Mouse (Mus musculus): ENCODE data around the gene Ano4. TPM values are rescaled to one million over a fixed set of nuclear protein-coding genes. Genes with fewer than 3 reads are reported as not detected.

Ano4 gene
- polyA plus RNA-seq, 1 experiment from 2014 or later = not detected

DNA sequence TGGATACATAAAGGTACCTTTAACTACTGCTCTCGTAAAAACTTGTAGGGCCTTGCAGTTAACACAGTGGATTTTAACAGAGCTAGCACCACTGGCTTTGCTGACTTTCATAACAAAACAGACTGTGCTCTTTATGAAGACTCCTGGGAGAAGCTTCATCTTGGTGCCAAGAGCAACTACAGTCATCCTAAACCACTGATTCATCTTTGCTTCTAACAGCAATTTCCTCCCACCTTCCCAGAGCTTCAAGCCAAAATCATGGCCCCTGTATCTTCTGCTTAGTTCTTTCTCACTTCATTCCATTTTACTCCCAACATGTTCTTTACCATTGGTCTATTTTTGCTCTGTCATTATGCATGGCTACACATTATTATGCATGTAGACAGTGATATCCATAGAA, 100.8 kb downstream of the Ano4 start:
- in situ Hi-C loops (cut with MboI; ENCODE audit: low pct_unique_long_range_greater_than_20kb) = no loop called here
- ATAC-seq = no peak
- no peak for TF ChIP-seq CTCF (IDR thresholded peaks at IDR 0.05)
- POLR2A ChIA-PET = no interaction called here
- DNase-seq (ENCODE audit: low read depth, low spot score) = no peak
- CTCF ChIA-PET = interaction anchor here (1.0 to 1.4 kb wide), 2 partner anchors 12 to 17 kb away, joined by 3 read pairs; no protein-coding TSS in a partner anchor
- no peaks in the 10 kb centered on the region for H3K27me3 ChIP-seq

GRCm38 (mm10) chr10:89224524-89224923, 120.0 kb downstream of the Ano4 start:
- ATAC-seq (no peak), DNase-seq (ENCODE audit: low read depth, low spot score) (peak; percentile 10)
- in situ Hi-C loops (cut with MboI; ENCODE audit: low pct_unique_long_range_greater_than_20kb) = no loop called here
- no peak for TF ChIP-seq CTCF (IDR thresholded peaks at IDR 0.05)
- ChIA-PET POLR2A (no interaction called here), CTCF (interaction anchor here (0.7 kb wide), 1 partner anchor 66 kb away, joined by 3 read pairs; no protein-coding TSS in a partner anchor)
- H3K27me3 ChIP-seq = no peaks in the 10 kb centered on the region

GRCm38 (mm10) chr10:89222284-89222989, 122.1 kb downstream of the Ano4 start:
- TF ChIP-seq CTCF (IDR thresholded peaks at IDR 0.05) = no peak
- ChIA-PET POLR2A (no interaction called here), CTCF (no interaction called here)
- ATAC-seq (no peak), DNase-seq (ENCODE audit: low read depth, low spot score) (no peak)
- in situ Hi-C loops (cut with MboI; ENCODE audit: low pct_unique_long_range_greater_than_20kb) = no loop called here
- H3K27me3 ChIP-seq = no peaks in the 10 kb centered on the region

- no peak for TF ChIP-seq CTCF (IDR thresholded peaks at IDR 0.05)
- ChIA-PET POLR2A (no interaction called here), CTCF (no interaction called here)
- ATAC-seq (no peak), DNase-seq (ENCODE audit: low read depth, low spot score) (no peak)
- peaks cover 3% of the 10 kb centered on the region for H3K27me3 ChIP-seq
- in situ Hi-C loops (cut with MboI; ENCODE audit: low pct_unique_long_range_greater_than_20kb) = no loop called here
Measured at GRCm38 (mm10) chr10:89216078-89216477, 128.5 kb downstream of the Ano4 start.

- ChIA-PET CTCF (interaction anchor here (0.7 to 1.2 kb wide), 2 partner anchors 20 to 25 kb away, joined by 3 read pairs; no protein-coding TSS in a partner anchor), POLR2A (no interaction called here)
- TF ChIP-seq CTCF (IDR thresholded peaks at IDR 0.05) = peak; percentile 64
- H3K27me3 ChIP-seq = no peaks in the 10 kb centered on the region
- ATAC-seq = no peak
- in situ Hi-C loops (cut with MboI; ENCODE audit: low pct_unique_long_range_greater_than_20kb) = no loop called here
- no peak for DNase-seq (ENCODE audit: low read depth, low spot score)
Measured at GRCm38 (mm10) chr10:89205858-89206257, 138.7 kb downstream of the Ano4 start.

GRCm38 (mm10) chr10:89196444-89196843, 148.1 kb downstream of the Ano4 start:
- no peak for TF ChIP-seq CTCF (IDR thresholded peaks at IDR 0.05)
- in situ Hi-C loops (cut with MboI; ENCODE audit: low pct_unique_long_range_greater_than_20kb) = no loop called here
- CTCF ChIA-PET = no interaction called here
- peaks cover 5% of the 10 kb centered on the region for H3K27me3 ChIP-seq
- no peak for ATAC-seq
- POLR2A ChIA-PET = no interaction called here
- no peak for DNase-seq (ENCODE audit: low read depth, low spot score)

DNA sequence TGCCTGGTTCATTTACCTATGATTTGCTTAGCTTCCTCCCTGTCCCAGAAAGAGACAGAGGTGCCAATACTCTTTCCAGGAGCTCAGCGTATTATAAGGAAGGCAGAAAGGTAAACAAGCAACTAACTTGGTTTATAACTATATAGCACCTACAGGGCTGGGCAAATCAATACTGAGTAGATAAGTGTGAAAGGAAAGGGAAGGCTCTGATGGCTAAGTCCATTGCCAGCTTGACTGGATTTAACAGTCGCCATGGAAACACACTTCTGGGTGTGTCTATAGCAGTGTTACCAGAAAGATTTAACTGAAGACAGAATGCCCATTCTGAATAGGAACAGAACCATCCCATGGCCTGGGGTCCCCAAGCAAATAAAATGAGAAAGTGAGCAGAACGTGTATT, 149.5 kb downstream of the Ano4 start:
- no peak for ATAC-seq
- no peak for DNase-seq (ENCODE audit: low read depth, low spot score)
- POLR2A ChIA-PET = interaction anchor here (0.5 kb wide), 1 partner anchor 9 kb away, joined by 4 read pairs; no protein-coding TSS in a partner anchor
- CTCF ChIA-PET = no interaction called here
- H3K27me3 ChIP-seq = peaks cover 5% of the 10 kb centered on the region
- in situ Hi-C loops (cut with MboI; ENCODE audit: low pct_unique_long_range_greater_than_20kb) = no loop called here
- no peak for TF ChIP-seq CTCF (IDR thresholded peaks at IDR 0.05)

GRCm38 (mm10) chr10:89194440-89194839, 150.1 kb downstream of the Ano4 start:
- ChIA-PET CTCF (no interaction called here), POLR2A (no interaction called here)
- TF ChIP-seq CTCF (IDR thresholded peaks at IDR 0.05) = no peak
- peaks cover 5% of the 10 kb centered on the region for H3K27me3 ChIP-seq
- no peak for ATAC-seq
- no peak for DNase-seq (ENCODE audit: low read depth, low spot score)
- in situ Hi-C loops (cut with MboI; ENCODE audit: low pct_unique_long_range_greater_than_20kb) = no loop called here

- in situ Hi-C loops (cut with MboI; ENCODE audit: low pct_unique_long_range_greater_than_20kb) = no loop called here
- no peak for TF ChIP-seq CTCF (IDR thresholded peaks at IDR 0.05)
- no peak for DNase-seq (ENCODE audit: low read depth, low spot score)
- ChIA-PET CTCF (no interaction called here), POLR2A (no interaction called here)
- H3K27me3 ChIP-seq = peaks cover 8% of the 10 kb centered on the region
- no peak for ATAC-seq
Measured at GRCm38 (mm10) chr10:89177921-89178320, 166.6 kb downstream of the Ano4 start.

DNA sequence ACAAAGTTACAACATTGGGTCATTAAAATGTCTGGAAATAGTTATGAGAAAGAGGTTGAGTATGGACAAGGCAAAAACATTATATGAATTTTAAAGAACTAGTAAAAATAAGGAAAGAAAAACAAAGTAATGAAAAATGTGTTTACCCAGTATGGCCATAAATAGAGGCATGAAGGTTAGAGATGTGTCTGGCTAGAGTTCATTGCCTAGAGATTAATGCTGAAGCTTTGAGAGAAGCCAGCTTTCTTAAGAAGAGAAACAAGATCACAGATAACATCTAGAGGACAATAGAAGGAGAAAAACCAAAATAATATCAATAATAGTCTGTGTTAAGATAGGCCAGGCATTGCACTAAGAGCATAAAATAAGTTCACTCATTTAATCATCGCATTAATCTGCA, 180.0 kb downstream of the Ano4 start:
- ATAC-seq = no peak
- no peak for DNase-seq (ENCODE audit: low read depth, low spot score)
- POLR2A ChIA-PET = no interaction called here
- no peaks in the 10 kb centered on the region for H3K27me3 ChIP-seq
- no peak for TF ChIP-seq CTCF (IDR thresholded peaks at IDR 0.05)
- in situ Hi-C loops (cut with MboI; ENCODE audit: low pct_unique_long_range_greater_than_20kb) = no loop called here
- CTCF ChIA-PET = no interaction called here

DNA sequence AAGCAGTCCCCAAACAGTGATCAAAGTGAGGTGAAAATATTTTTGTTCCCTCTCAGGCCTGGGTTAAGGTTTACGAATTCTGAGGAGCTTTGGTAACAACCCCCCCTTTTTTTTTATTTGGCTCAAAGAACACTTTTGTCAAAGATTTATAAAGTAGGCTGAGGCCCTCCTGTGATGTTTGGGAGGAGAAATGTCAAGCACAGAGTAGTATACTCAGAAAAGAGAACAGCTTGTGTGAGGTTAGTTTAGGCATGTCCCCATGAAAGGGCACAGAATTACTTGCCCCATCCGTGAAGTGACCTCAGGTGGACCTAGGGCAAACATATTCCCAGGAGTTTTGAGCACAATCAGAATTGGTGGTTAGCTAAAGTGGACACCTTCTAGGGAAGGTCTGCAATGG, 189.1 kb downstream of the Ano4 start:
- TF ChIP-seq CTCF (IDR thresholded peaks at IDR 0.05) = no peak
- ATAC-seq (no peak), DNase-seq (ENCODE audit: low read depth, low spot score) (no peak)
- in situ Hi-C loops (cut with MboI; ENCODE audit: low pct_unique_long_range_greater_than_20kb) = no loop called here
- CTCF ChIA-PET = no interaction called here
- POLR2A ChIA-PET = interaction anchor here (0.5 kb wide), 1 partner anchor 31 kb away, joined by 3 read pairs; no protein-coding TSS in a partner anchor
- no peaks in the 10 kb centered on the region for H3K27me3 ChIP-seq
